Mouse (Mus musculus) neural tube, embryonic 12.5 days (tissue): ENCODE results near the gene Iqgap3. TPM values are rescaled to one million over a fixed set of nuclear protein-coding genes. Genes with fewer than 3 reads are reported as not detected.

Source experiments
- ATAC-seq: fragments of 200-750 bp; cut with Nextera tagmentation; 2 replicates; pipeline ENCODE4 v1.8.0; 2017; ENCODE audit warnings: low read depth, mild to moderate bottlenecking, moderate TSS enrichment, moderate library complexity; ENCODE audit not compliant: low FRiP score
- H3K27ac ChIP-seq: fragments of 300-500 bp; sonication (generic); 2 replicates; pipeline ENCODE4 v1.5.1; 2016
- H3K27me3 ChIP-seq: fragments of 300-500 bp; sonication (generic); replicated peaks from 2 replicates; pipeline ENCODE4 v1.6.1; 2016; ENCODE audit warnings: mild to moderate bottlenecking
- H3K36me3 ChIP-seq: fragments of 300-500 bp; sonication (generic); 2 replicates; pipeline ENCODE4 v1.6.1; 2016; ENCODE audit warnings: mild to moderate bottlenecking
- H3K4me1 ChIP-seq: fragments of 300-500 bp; sonication (generic); 2 replicates; pipeline ENCODE4 v1.6.1; 2016
- H3K4me2 ChIP-seq: fragments of 300-500 bp; sonication (generic); replicated peaks from 2 replicates; pipeline ENCODE4 v1.6.1; 2016; ENCODE audit warnings: mild to moderate bottlenecking
- H3K4me3 ChIP-seq: fragments of 300-500 bp; sonication (generic); 2 replicates; pipeline ENCODE4 v1.5.1; 2016
- H3K9ac ChIP-seq: fragments of 300-500 bp; sonication (generic); 2 replicates; pipeline ENCODE4 v1.6.1; 2016; ENCODE audit warnings: mild to moderate bottlenecking
- H3K9me3 ChIP-seq: fragments of 300-500 bp; sonication (generic); 2 replicates; pipeline ENCODE4 v1.6.1; 2016; ENCODE audit warnings: mild to moderate bottlenecking
- WGBS: fragments of 180-500 bp; shearing (Covaris S2); methylation state at CpG from one replicate; pipeline ENCODE4 v1.1.7; 2016; 5-methylcytosine and 5-hydroxymethylcytosine counted together
- polyA plus RNA-seq: library from polyadenylated mRNA; unstranded; fragments of >200 nt; fragmentation: Nextera tagmentation; extraction: Ambion mirVana; gene quantifications from 2 replicates; pipeline ENCODE4 v1.2.1, GENCODE M21; 2016

Iqgap3 gene
- polyA plus RNA-seq, 1 experiment from 2014 or later = 14.3 TPM

DNA sequence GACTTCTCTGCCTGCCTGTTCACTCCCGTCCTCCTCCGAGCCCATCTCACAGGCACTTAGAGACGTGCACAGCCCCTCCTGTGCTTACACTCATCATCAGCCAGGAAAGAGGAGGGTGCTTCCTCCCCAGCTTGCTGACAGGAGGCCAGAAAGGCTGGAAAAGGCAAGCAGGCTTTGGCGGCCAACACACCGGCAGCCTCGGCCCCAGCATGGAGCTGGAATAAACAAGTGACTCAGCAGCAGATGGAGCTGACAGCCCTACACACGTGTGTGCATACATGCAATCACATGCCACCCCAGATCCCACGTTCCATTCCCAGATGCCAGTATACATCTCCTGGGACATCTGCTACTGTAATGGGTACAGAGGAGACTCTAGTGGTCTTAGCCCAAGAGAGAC lies 80.5 kb downstream of the Iqgap3 start:
- no peak overlapping the region for H3K4me3 ChIP-seq
- no peak for ATAC-seq
- H3K27ac ChIP-seq = no peak overlapping the region
- 87% methylated on average over 8 of the region's 8 CpGs for WGBS
- no peak overlapping the region for H3K9ac ChIP-seq
- peaks cover 9% of the 10 kb centered on the region for H3K4me1 ChIP-seq
- no peak overlapping the region for H3K4me2 ChIP-seq
- no peaks in the 10 kb centered on the region for H3K27me3 ChIP-seq
- peaks cover 85% of the 10 kb centered on the region for H3K36me3 ChIP-seq
- no peaks in the 10 kb centered on the region for H3K9me3 ChIP-seq

DNA sequence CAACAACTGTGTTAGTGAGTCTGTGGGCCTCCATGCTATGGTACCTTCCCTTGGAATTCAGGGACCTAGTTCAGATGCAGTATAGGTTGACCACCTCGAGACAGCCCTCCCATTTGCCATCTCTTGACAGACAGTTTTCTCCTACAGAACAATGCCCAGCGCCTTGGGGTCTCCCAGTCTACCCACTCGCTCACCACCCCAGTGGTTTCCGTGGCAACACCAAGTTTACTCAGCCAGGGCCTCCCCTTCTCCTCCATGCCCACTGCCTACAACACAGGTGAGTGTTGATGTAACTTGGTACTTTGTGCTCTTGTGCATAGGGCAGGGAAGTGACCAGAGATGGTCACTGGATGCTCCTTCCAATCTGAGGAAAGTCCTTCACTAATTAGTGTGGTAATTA lies 81.0 kb downstream of the Iqgap3 start:
- H3K27me3 ChIP-seq = no peaks in the 10 kb centered on the region
- no peak overlapping the region for H3K4me3 ChIP-seq
- no peak overlapping the region for H3K4me2 ChIP-seq
- H3K9me3 ChIP-seq = no peaks in the 10 kb centered on the region
- peaks cover 91% of the 10 kb centered on the region for H3K36me3 ChIP-seq
- peaks cover 7% of the 10 kb centered on the region; the same call in 1 of the 2 replicates for H3K4me1 ChIP-seq
- 75% methylated on average over 4 of the region's 4 CpGs for WGBS
- H3K27ac ChIP-seq = no peak overlapping the region
- no peak for ATAC-seq
- H3K9ac ChIP-seq = no peak overlapping the region

DNA sequence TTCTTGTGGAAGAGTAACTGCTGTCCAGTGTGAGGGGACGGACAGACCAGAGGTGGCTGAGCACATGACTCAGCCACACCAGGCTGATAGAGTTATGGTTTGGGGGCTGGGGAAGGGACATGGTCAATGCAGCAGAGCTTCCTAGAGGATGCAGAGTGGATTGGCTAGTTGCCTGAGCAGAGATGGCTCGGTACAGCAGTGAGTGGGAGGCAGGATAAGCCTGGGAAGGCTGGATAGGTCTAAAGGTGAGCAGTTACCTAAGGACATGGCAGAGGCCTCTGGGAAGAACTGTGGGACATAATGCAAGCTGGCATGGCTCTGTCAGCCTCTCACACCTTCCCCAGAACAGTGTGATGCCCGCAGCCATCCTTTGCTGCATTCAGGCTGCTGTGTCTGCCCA lies 82.1 kb downstream of the Iqgap3 start:
- WGBS = 81% methylated on average over 3 of the region's 3 CpGs
- Histone ChIP-seq H3K4me3 (no peak overlapping the region), H3K4me2 (no peak overlapping the region), H3K9ac (no peak overlapping the region), H3K27ac (no peak overlapping the region), H3K27me3 (no peaks in the 10 kb centered on the region), H3K36me3 (peaks cover 91% of the 10 kb centered on the region), H3K9me3 (no peaks in the 10 kb centered on the region), H3K4me1 (0 out of 2 replicates have a peak, but pooled peaks cover 3% of the 10 kb centered on the region)
- no peak for ATAC-seq

DNA sequence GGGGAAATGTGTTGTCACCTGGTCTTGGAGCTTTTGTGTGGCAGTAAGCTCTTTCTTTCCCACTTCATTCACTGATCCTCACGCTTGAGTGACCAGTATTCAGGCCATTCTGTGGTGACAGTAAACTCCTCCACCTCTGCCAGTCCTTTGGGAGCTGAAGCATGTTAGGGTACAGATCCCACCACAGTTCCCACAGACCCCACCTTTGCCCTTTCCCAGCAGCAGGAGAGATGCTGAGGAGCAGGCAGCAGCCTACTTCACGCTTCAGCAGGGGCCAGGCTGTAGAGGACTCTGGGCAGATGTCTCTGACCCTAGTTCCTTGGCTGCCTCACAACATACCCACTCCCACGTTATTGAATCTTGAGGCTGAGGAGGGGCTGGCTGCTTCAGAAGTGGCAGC lies 82.5 kb downstream of the Iqgap3 start:
- Histone ChIP-seq H3K4me2 (no peak overlapping the region), H3K4me3 (no peak overlapping the region), H3K9ac (no peak overlapping the region), H3K36me3 (peaks cover 91% of the 10 kb centered on the region), H3K27ac (no peak overlapping the region), H3K27me3 (no peaks in the 10 kb centered on the region), H3K9me3 (no peaks in the 10 kb centered on the region), H3K4me1 (0 out of 2 replicates have a peak, but pooled peaks cover 3% of the 10 kb centered on the region)
- no peak for ATAC-seq
- 80% methylated on average over 3 of the region's 3 CpGs for WGBS

DNA sequence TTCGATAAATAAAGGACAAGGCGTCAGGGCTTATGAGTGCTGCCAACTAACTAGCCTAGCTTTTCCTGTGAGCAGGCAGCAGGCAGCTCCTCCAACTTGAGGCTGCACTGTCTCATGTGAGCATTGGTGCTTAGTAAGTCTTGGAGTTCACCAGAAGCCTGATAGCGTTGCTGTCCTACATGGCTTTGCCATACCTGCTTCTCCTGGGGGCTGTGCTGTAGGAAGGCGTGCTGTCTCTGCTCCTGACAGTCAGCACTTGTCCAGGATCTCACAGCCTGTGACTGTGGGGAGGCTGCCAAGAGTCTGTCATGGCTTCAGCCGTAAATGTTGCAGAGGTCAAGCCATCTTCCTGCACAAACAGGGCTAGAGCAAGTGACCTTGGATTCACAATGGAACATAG lies 84.3 kb downstream of the Iqgap3 start:
- ATAC-seq = no peak
- Histone ChIP-seq H3K9me3 (no peaks in the 10 kb centered on the region), H3K27ac (no peak overlapping the region), H3K4me3 (no peak overlapping the region), H3K9ac (no peak overlapping the region), H3K27me3 (no peaks in the 10 kb centered on the region), H3K4me1 (0 out of 2 replicates have a peak, but pooled peaks cover 3% of the 10 kb centered on the region), H3K4me2 (no peak overlapping the region), H3K36me3 (peaks cover 91% of the 10 kb centered on the region)
- 97% methylated on average over 5 of the region's 5 CpGs for WGBS

DNA sequence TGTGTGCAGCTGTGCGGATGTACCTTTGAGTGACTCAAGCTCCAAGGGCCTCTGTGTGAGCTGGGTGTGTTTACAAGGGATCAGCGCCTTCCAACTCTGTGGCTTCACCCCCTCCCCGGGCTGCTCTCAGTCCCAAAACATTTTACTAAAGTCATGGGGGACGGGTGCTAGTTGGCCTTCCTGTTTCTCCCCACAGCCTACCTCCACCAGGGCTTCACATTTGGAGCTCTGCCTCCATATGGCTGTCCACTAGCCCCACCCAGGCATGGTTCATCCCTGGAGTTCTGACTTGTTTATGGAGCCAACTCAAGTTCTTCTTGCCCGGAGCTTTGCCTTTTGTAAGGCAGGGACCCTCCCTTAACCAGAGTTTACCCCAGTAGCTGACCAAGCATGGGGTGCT lies 88.6 kb downstream of the Iqgap3 start:
- Histone ChIP-seq H3K36me3 (peaks cover 68% of the 10 kb centered on the region), H3K4me3 (no peak overlapping the region), H3K9ac (no peak overlapping the region), H3K27me3 (no peaks in the 10 kb centered on the region), H3K4me1 (0 out of 2 replicates have a peak, but pooled peaks cover 3% of the 10 kb centered on the region), H3K9me3 (no peaks in the 10 kb centered on the region), H3K4me2 (no peak overlapping the region), H3K27ac (no peak overlapping the region)
- no peak for ATAC-seq
- 90% methylated on average over 5 of the region's 5 CpGs for WGBS

Other genes starting within 250 kb of the Iqgap3 start
- gene Sh2d2a, start 235.2 kb upstream of the Iqgap3 start, polyA plus RNA-seq = not detected in 2 replicates
- gene Prcc, start 196.4 kb upstream of the Iqgap3 start, polyA plus RNA-seq = 14.3 and 15.4 TPM in 2 replicates
- gene Hdgf, start 175.7 kb upstream of the Iqgap3 start, polyA plus RNA-seq = 225 and 233 TPM in 2 replicates
- 78.4 and 81.7 TPM in 2 replicates for gene Mrpl24, start 162.5 kb upstream of the Iqgap3 start, polyA plus RNA-seq
- gene Isg20l2, start 151.7 kb upstream of the Iqgap3 start, polyA plus RNA-seq = 60.7 and 64.1 TPM in 2 replicates
- gene Rrnad1, start 151.3 kb upstream of the Iqgap3 start, polyA plus RNA-seq = 22.2 TPM in 2 replicates
- 372 and 405 TPM in 2 replicates for gene Crabp2, start 133.3 kb upstream of the Iqgap3 start, polyA plus RNA-seq
- gene Nes, start 110.9 kb upstream of the Iqgap3 start, polyA plus RNA-seq = 140 and 169 TPM in 2 replicates
- 2.4 and 4.1 TPM in 2 replicates for gene Bcan, start 81.7 kb upstream of the Iqgap3 start, polyA plus RNA-seq
- gene Hapln2, start 54.4 kb upstream of the Iqgap3 start, polyA plus RNA-seq = 0.24 and 0.60 TPM in 2 replicates
- gene Gpatch4, start 38.9 kb upstream of the Iqgap3 start, polyA plus RNA-seq = 28.9 and 29.1 TPM in 2 replicates
- 129 and 141 TPM in 2 replicates for gene Naxe, start 23.5 kb upstream of the Iqgap3 start, polyA plus RNA-seq
- not detected in 2 replicates for gene Ttc24, start 3.7 kb upstream of the Iqgap3 start, polyA plus RNA-seq
- 17.6 and 19.8 TPM in 2 replicates for gene Mef2d, start 60.4 kb downstream of the Iqgap3 start, polyA plus RNA-seq
- gene Rhbg, start 172.7 kb downstream of the Iqgap3 start, polyA plus RNA-seq = 0.32 and 0.79 TPM in 2 replicates
- gene Gm38392, start 205.2 kb downstream of the Iqgap3 start, polyA plus RNA-seq = 0.27 TPM in 1 of 2 replicates, not detected in the other
- gene Tsacc, start 215.0 kb downstream of the Iqgap3 start, polyA plus RNA-seq = 9.4 and 12.9 TPM in 2 replicates
- gene Cct3, start 215.1 kb downstream of the Iqgap3 start, polyA plus RNA-seq = 593 and 606 TPM in 2 replicates
- 116 and 131 TPM in 2 replicates for gene Glmp, start 243.1 kb downstream of the Iqgap3 start, polyA plus RNA-seq